Mouse (Mus musculus) kidney, postnatal 14 days (tissue): Measurements from ENCODE around the gene Zfp541.

Experiments used
- DNase-seq: peaks from one replicate; pipeline ENCODE4 v3.0.0; 2022; ENCODE audit warnings: mixed read lengths

Gene Zfp541

GRCm38 (mm10) chr7:16061219-16062098 is at the start of gene Zfp541:
Zfp541 (plus strand) TSS chr7:16061814.
- DNase-seq = no peak

GRCm38 (mm10) chr7:16012576-16013263 is 48.9 kb upstream of the Zfp541 start:
- DNase-seq = peak; percentile 52

GRCm38 (mm10) chr7:16013722-16014275 is 47.8 kb upstream of the Zfp541 start:
- no peak for DNase-seq

- DNase-seq = peak; percentile 63
Observed at GRCm38 (mm10) chr7:16014521-16015175, 47.0 kb upstream of the Zfp541 start.

GRCm38 (mm10) chr7:16015384-16015783 is 46.2 kb upstream of the Zfp541 start:
- no peak for DNase-seq

- peak; percentile 51 for DNase-seq
Observed at GRCm38 (mm10) chr7:16018016-16018810, 43.4 kb upstream of the Zfp541 start.

- DNase-seq = no peak
Observed at GRCm38 (mm10) chr7:16019256-16020094, 42.1 kb upstream of the Zfp541 start.

- no peak for DNase-seq
Observed at GRCm38 (mm10) chr7:16024603-16025222, 36.9 kb upstream of the Zfp541 start.

GRCm38 (mm10) chr7:16028102-16028927 is 33.3 kb upstream of the Zfp541 start:
- DNase-seq = peak; percentile 51

GRCm38 (mm10) chr7:16031072-16031471 is 30.5 kb upstream of the Zfp541 start:
- no peak for DNase-seq

GRCm38 (mm10) chr7:16033059-16033458 is 28.6 kb upstream of the Zfp541 start:
- DNase-seq = no peak

GRCm38 (mm10) chr7:16033580-16034461 is 27.8 kb upstream of the Zfp541 start:
- DNase-seq = no peak

GRCm38 (mm10) chr7:16036972-16037371 is 24.6 kb upstream of the Zfp541 start:
- DNase-seq = no peak

GRCm38 (mm10) chr7:16039363-16039762 is 22.3 kb upstream of the Zfp541 start:
- no peak for DNase-seq

- DNase-seq = peak; percentile 43
Observed at GRCm38 (mm10) chr7:16041208-16041607, 20.4 kb upstream of the Zfp541 start.

- DNase-seq = no peak
Observed at GRCm38 (mm10) chr7:16042850-16043775, 18.5 kb upstream of the Zfp541 start.

- no peak for DNase-seq
Observed at GRCm38 (mm10) chr7:16043861-16044435, 17.7 kb upstream of the Zfp541 start.
